Mouse (Mus musculus): ENCODE measurements around the gene Gba. TPM values are rescaled to one million over a fixed set of nuclear protein-coding genes. Genes with fewer than 3 reads are reported as not detected.

Gba gene
- polyA plus RNA-seq, 1 experiment from 2014 or later: 34.0 TPM

DNA sequence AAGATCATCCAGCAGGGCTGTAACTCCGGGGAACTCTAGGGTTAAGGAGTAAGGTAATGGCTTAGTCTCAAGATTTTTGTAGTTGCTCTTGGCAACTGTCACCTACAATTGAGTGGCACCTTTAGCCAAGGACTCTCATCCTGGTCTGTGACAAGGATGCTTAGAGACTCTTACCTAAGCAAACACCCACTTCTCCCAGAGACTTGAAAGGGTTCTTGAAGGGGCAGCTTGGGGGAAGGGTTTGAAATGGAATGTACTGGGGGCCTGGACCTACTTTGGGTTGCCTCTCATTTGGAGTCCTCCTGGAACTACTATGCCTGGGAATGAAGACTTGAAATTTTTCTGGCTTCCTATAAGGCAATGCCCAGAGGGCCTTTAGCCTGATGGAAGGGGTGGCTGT is 15.5 kb downstream of the Gba start:
- H3K9ac ChIP-seq (ENCODE audit: low read length): no peak overlapping the region
- H3K36me3 ChIP-seq (ENCODE audit: control insufficient read depth, insufficient read depth, low read length): no peaks in the 10 kb centered on the region
- no peak for ATAC-seq (ENCODE audit: insufficient number of reproducible peaks, insufficient read depth, low FRiP score, low read depth)
- WGBS: 83% methylated on average over 1 of the region's 1 CpGs
- H3K4me3 ChIP-seq (ENCODE audit: control insufficient read depth in 1 of 2, insufficient read depth in 1 of 2, low read depth in 1 of 2, low read length in 2 of 2): no peak overlapping the region
- no peak overlapping the region for H3K4me2 ChIP-seq (ENCODE audit: low read length)
- H3K27me3 ChIP-seq (ENCODE audit: control insufficient read depth, insufficient read depth, low read length): no peaks in the 10 kb centered on the region
- peaks cover 8 to 14% of the 10 kb centered on the region in 2 experiments for H3K4me1 ChIP-seq (ENCODE audit: control insufficient read depth in 2 of 2, insufficient read depth in 2 of 2, low read length in 2 of 2)
- H3K9me3 ChIP-seq (ENCODE audit: control insufficient read depth, low read length): no peaks in the 10 kb centered on the region
- no peak overlapping the region for H3K27ac ChIP-seq (replicated peaks in 1 of 2; ENCODE audit: control insufficient read depth in 1 of 2, insufficient read depth in 1 of 2, low read depth in 2 of 2, low read length in 2 of 2)

DNA sequence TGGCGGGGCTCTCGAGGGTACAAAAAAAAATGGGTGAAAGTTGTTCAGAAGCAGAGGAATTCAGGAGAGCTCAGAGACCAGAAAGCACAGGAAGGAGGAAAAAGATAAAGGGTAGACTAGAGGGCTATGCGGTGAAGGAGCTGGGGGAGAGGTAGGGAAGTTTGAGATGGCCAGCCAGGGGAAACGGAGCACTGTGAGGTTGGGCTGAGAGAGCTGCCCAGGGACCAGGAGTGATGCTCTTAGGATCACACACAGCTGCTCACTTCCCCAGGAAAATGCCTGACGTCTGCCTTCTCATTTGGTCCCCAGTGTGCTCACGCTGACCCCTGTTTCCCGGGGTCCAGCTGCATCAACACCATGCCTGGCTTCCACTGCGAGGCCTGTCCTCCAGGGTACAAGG is 16.8 kb downstream of the Gba start:
- Histone ChIP-seq H3K9me3 (ENCODE audit: control insufficient read depth, low read length) (no peaks in the 10 kb centered on the region), H3K4me3 (ENCODE audit: control insufficient read depth in 1 of 2, insufficient read depth in 1 of 2, low read depth in 1 of 2, low read length in 2 of 2) (no peak overlapping the region), H3K4me2 (ENCODE audit: low read length) (no peak overlapping the region), H3K9ac (ENCODE audit: low read length) (no peak overlapping the region), H3K27me3 (ENCODE audit: control insufficient read depth, insufficient read depth, low read length) (no peaks in the 10 kb centered on the region; the same call in 1 of the 2 replicates), H3K4me1 (ENCODE audit: control insufficient read depth in 2 of 2, insufficient read depth in 2 of 2, low read length in 2 of 2) (peaks cover 8 to 13% of the 10 kb centered on the region in 2 experiments), H3K36me3 (ENCODE audit: control insufficient read depth, insufficient read depth, low read length) (no peaks in the 10 kb centered on the region), H3K27ac (replicated peaks in 1 of 2; ENCODE audit: control insufficient read depth in 1 of 2, insufficient read depth in 1 of 2, low read depth in 2 of 2, low read length in 2 of 2) (peak overlapping the region in 1 of 2 experiments; percentile 35; a peak in 1 of 4 replicates)
- ATAC-seq (ENCODE audit: insufficient number of reproducible peaks, insufficient read depth, low FRiP score, low read depth): no peak
- 25% methylated on average over 8 of the region's 8 CpGs for WGBS

DNA sequence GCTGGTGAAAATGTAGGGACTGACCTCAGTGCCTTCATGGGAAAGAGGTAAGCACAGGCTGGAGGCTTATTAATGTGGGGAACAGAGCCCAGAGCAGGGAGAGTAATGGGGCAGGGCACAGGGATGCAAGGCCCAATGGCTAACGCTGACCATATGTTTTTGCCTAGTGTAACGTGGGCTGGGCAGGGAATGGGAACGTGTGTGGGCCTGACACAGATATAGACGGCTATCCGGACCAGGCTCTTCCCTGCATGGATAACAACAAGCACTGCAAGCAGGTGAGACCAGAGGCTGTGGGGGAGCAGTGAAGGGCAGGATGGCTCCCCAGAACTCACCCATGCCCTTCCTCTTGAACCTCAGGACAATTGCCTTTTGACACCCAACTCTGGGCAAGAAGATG is 18.4 kb downstream of the Gba start:
- H3K4me2 ChIP-seq (ENCODE audit: low read length): no peak overlapping the region
- peaks cover 14% of the 10 kb centered on the region for H3K27me3 ChIP-seq (ENCODE audit: control insufficient read depth, insufficient read depth, low read length)
- H3K9ac ChIP-seq (ENCODE audit: low read length): no peak overlapping the region
- H3K36me3 ChIP-seq (ENCODE audit: control insufficient read depth, insufficient read depth, low read length): no peaks in the 10 kb centered on the region
- WGBS: 78% methylated on average over 5 of the region's 5 CpGs
- ATAC-seq (ENCODE audit: insufficient number of reproducible peaks, insufficient read depth, low FRiP score, low read depth): no peak
- H3K9me3 ChIP-seq (ENCODE audit: control insufficient read depth, low read length): no peaks in the 10 kb centered on the region
- H3K4me3 ChIP-seq (ENCODE audit: control insufficient read depth in 1 of 2, insufficient read depth in 1 of 2, low read depth in 1 of 2, low read length in 2 of 2): no peak overlapping the region
- H3K4me1 ChIP-seq (ENCODE audit: control insufficient read depth in 2 of 2, insufficient read depth in 2 of 2, low read length in 2 of 2): no peaks in the 10 kb centered on the region; a peak in 1 of 4 replicates
- no peak overlapping the region for H3K27ac ChIP-seq (replicated peaks in 1 of 2; ENCODE audit: control insufficient read depth in 1 of 2, insufficient read depth in 1 of 2, low read depth in 2 of 2, low read length in 2 of 2)

DNA sequence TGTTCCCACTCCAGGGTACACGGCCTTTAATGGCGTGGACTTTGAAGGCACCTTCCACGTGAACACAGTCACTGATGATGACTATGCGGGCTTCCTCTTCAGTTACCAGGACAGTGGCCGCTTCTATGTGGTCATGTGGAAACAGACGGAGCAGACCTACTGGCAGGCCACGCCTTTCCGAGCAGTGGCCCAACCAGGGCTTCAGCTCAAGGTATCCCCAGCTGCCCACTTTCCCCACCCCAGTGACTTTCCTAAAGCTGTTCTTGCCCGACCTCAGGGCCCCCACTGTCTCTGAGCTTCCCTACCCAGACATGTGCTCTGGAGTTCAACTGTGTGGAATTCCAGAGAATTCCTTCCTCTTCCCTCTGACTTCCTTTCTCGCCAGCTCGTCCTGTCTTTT is 22.1 kb downstream of the Gba start:
- Histone ChIP-seq H3K9ac (ENCODE audit: low read length) (no peak overlapping the region), H3K27ac (replicated peaks in 1 of 2; ENCODE audit: control insufficient read depth in 1 of 2, insufficient read depth in 1 of 2, low read depth in 2 of 2, low read length in 2 of 2) (no peak overlapping the region), H3K4me1 (ENCODE audit: control insufficient read depth in 2 of 2, insufficient read depth in 2 of 2, low read length in 2 of 2) (peaks cover 10 to 16% of the 10 kb centered on the region in 2 experiments), H3K4me2 (ENCODE audit: low read length) (no peak overlapping the region), H3K4me3 (ENCODE audit: control insufficient read depth in 1 of 2, insufficient read depth in 1 of 2, low read depth in 1 of 2, low read length in 2 of 2) (no peak overlapping the region), H3K27me3 (ENCODE audit: control insufficient read depth, insufficient read depth, low read length) (peaks cover 24% of the 10 kb centered on the region), H3K9me3 (ENCODE audit: control insufficient read depth, low read length) (no peaks in the 10 kb centered on the region), H3K36me3 (ENCODE audit: control insufficient read depth, insufficient read depth, low read length) (no peaks in the 10 kb centered on the region)
- WGBS: 75% methylated on average over 11 of the region's 11 CpGs
- no peak for ATAC-seq (ENCODE audit: insufficient number of reproducible peaks, insufficient read depth, low FRiP score, low read depth)

DNA sequence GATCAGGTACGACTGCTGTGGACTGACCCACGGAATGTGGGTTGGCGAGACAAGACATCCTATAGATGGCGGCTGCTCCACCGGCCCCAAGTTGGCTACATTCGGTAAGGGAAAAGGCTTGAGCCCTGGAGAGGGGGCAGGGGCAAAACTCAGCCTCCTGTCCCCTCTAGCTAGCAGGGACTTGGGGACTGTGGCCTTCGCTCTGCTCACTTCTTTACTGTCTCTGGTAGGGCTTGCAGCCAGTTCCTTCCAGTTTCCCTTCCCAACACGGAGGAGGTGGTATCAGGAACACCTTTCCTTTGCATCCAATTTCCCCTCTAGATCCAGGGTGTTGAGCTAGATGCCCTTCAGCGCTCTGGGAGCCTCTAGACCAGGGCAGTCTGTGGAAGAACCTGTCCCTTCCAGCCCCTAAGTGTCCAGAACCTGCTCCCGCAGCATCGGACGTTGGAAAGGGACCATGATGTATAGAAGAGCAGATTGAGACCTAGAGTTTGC is 22.6 kb downstream of the Gba start:
- H3K9me3 ChIP-seq (ENCODE audit: control insufficient read depth, low read length): no peaks in the 10 kb centered on the region
- H3K9ac ChIP-seq (ENCODE audit: low read length): no peak overlapping the region
- ATAC-seq (ENCODE audit: insufficient number of reproducible peaks, insufficient read depth, low FRiP score, low read depth): no peak
- no peak overlapping the region for H3K27ac ChIP-seq (replicated peaks in 1 of 2; ENCODE audit: control insufficient read depth in 1 of 2, insufficient read depth in 1 of 2, low read depth in 2 of 2, low read length in 2 of 2)
- no peaks in the 10 kb centered on the region for H3K36me3 ChIP-seq (ENCODE audit: control insufficient read depth, insufficient read depth, low read length)
- no peak overlapping the region for H3K4me3 ChIP-seq (ENCODE audit: control insufficient read depth in 1 of 2, insufficient read depth in 1 of 2, low read depth in 1 of 2, low read length in 2 of 2)
- no peak overlapping the region for H3K4me2 ChIP-seq (ENCODE audit: low read length)
- 66% methylated on average over 12 of the region's 12 CpGs for WGBS
- peaks cover 10 to 16% of the 10 kb centered on the region in 2 experiments for H3K4me1 ChIP-seq (ENCODE audit: control insufficient read depth in 2 of 2, insufficient read depth in 2 of 2, low read length in 2 of 2)
- peaks cover 24% of the 10 kb centered on the region for H3K27me3 ChIP-seq (ENCODE audit: control insufficient read depth, insufficient read depth, low read length)

DNA sequence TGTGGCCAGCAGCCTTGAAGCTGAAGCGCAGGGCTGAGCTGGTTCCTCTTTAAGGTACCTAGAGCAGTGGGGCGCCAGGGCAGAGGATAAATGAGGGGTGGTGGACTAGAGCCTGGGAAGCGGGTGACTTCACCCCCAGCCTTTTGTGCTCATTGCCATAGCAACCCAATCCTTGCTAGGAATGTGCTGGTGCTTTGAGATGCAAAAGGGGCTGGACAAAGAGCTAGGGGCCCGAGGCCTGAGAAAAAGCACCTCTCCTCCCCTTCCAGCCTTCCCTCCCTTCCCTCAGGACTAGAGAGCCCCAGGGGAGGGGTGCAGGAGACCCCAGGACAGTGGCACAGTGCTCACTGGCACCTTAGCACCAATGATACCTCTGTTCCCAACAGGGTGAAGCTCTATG is 23.2 kb downstream of the Gba start:
- Histone ChIP-seq H3K27me3 (ENCODE audit: control insufficient read depth, insufficient read depth, low read length) (peaks cover 24% of the 10 kb centered on the region), H3K36me3 (ENCODE audit: control insufficient read depth, insufficient read depth, low read length) (no peaks in the 10 kb centered on the region), H3K4me1 (ENCODE audit: control insufficient read depth in 2 of 2, insufficient read depth in 2 of 2, low read length in 2 of 2) (peaks cover 10 to 16% of the 10 kb centered on the region in 2 experiments), H3K4me2 (ENCODE audit: low read length) (no peak overlapping the region), H3K9me3 (ENCODE audit: control insufficient read depth, low read length) (no peaks in the 10 kb centered on the region), H3K9ac (ENCODE audit: low read length) (no peak overlapping the region), H3K4me3 (ENCODE audit: control insufficient read depth in 1 of 2, insufficient read depth in 1 of 2, low read depth in 1 of 2, low read length in 2 of 2) (no peak overlapping the region), H3K27ac (replicated peaks in 1 of 2; ENCODE audit: control insufficient read depth in 1 of 2, insufficient read depth in 1 of 2, low read depth in 2 of 2, low read length in 2 of 2) (no peak overlapping the region)
- no peak for ATAC-seq (ENCODE audit: insufficient number of reproducible peaks, insufficient read depth, low FRiP score, low read depth)
- 76% methylated on average over 4 of the region's 4 CpGs for WGBS

DNA sequence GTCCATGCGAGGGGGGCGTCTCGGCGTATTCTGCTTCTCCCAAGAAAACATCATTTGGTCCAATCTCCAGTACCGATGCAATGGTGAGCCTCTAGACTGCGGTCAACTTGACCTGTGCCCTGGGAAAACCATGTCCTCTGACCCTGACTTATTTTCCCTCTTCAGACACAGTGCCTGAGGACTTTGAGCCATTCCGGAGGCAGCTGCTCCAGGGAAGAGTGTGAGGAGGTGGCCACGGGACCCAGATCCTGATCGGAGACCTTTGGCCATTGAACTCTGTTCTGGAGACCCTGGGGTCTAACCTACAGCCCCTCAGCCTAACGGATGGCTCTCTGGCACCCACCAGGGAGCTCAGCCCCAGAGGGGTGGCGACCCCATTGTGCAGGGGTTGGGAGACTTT is 23.6 kb downstream of the Gba start:
- WGBS: 56% methylated on average over 11 of the region's 11 CpGs
- peaks cover 10 to 16% of the 10 kb centered on the region in 2 experiments for H3K4me1 ChIP-seq (ENCODE audit: control insufficient read depth in 2 of 2, insufficient read depth in 2 of 2, low read length in 2 of 2)

DNA sequence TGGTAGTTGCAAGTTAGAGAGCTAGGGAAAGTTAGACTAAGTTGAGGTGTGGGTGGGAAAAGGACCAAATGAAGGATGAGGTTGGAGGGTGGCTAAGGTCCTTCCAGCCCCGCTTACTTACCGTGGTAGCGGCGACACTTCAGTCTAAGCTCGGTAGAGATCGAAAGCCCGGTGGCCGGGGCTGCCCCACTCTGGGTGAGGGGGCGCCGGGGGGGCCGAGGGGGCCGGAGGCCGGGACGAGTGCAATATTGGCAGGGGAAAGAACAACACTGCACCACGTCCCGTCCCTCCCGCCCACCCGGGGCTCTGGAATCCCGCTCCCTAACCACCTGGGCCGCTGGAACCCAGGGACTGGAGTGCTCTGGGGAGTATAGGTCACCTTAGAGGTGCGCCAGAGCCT is 24.2 kb downstream of the Gba start, which contains the start of gene Mtx1:
Gene Mtx1, minus strand, starts transcription at position 189 of the 400 bp plus-strand sequence.
- Histone ChIP-seq H3K36me3 (ENCODE audit: control insufficient read depth, insufficient read depth, low read length) (no peaks in the 10 kb centered on the region), H3K9ac (ENCODE audit: low read length) (peak within 1 kb of the TSS; percentile 49), H3K27me3 (ENCODE audit: control insufficient read depth, insufficient read depth, low read length) (peaks cover 30% of the 10 kb centered on the region), H3K27ac (replicated peaks in 1 of 2; ENCODE audit: control insufficient read depth in 1 of 2, insufficient read depth in 1 of 2, low read depth in 2 of 2, low read length in 2 of 2) (peak within 1 kb of the TSS; percentile 26 to 50; a peak in 2 of 4 replicates), H3K4me3 (ENCODE audit: control insufficient read depth in 1 of 2, insufficient read depth in 1 of 2, low read depth in 1 of 2, low read length in 2 of 2) (peak within 1 kb of the TSS; percentile 50 to 60), H3K9me3 (ENCODE audit: control insufficient read depth, low read length) (no peaks in the 10 kb centered on the region), H3K4me1 (ENCODE audit: control insufficient read depth in 2 of 2, insufficient read depth in 2 of 2, low read length in 2 of 2) (peaks cover 10 to 16% of the 10 kb centered on the region in 2 experiments), H3K4me2 (ENCODE audit: low read length) (peak within 1 kb of the TSS; percentile 73)
- ATAC-seq (ENCODE audit: insufficient number of reproducible peaks, insufficient read depth, low FRiP score, low read depth): no peak
- WGBS: 8% methylated on average over 21 of the region's 21 CpGs

More for the DNA sequence above, 23.6 kb downstream of the Gba start:
- Histone ChIP-seq H3K27ac (replicated peaks in 1 of 2; ENCODE audit: control insufficient read depth in 1 of 2, insufficient read depth in 1 of 2, low read depth in 2 of 2, low read length in 2 of 2) (no peak overlapping the region), H3K4me2 (ENCODE audit: low read length) (peak overlapping the region; percentile 73; the same call in 1 of the 2 replicates), H3K9ac (ENCODE audit: low read length) (no peak overlapping the region; the same call in 1 of the 2 replicates), H3K9me3 (ENCODE audit: control insufficient read depth, low read length) (no peaks in the 10 kb centered on the region), H3K27me3 (ENCODE audit: control insufficient read depth, insufficient read depth, low read length) (peaks cover 25% of the 10 kb centered on the region), H3K36me3 (ENCODE audit: control insufficient read depth, insufficient read depth, low read length) (no peaks in the 10 kb centered on the region), H3K4me3 (ENCODE audit: control insufficient read depth in 1 of 2, insufficient read depth in 1 of 2, low read depth in 1 of 2, low read length in 2 of 2) (no peak overlapping the region)
- ATAC-seq (ENCODE audit: insufficient number of reproducible peaks, insufficient read depth, low FRiP score, low read depth): no peak
